Mouse (Mus musculus) MEL (cell line): Measurements from ENCODE around the gene Nfkbie. TPM values are rescaled to one million over a fixed set of nuclear protein-coding genes. Genes with fewer than 3 reads are reported as not detected.

Experiments
- DNase-seq: peaks from one replicate; pipeline ENCODE4 v3.0.0; 2011; ENCODE audit warnings: low read depth, low spot score
- H3K27ac ChIP-seq: 2 replicates; pipeline ENCODE4 v1.5.1; 2012; ENCODE audit warnings: low read depth, mild to moderate bottlenecking, control low read depth, low read length, moderate library complexity; ENCODE audit not compliant: control insufficient read depth
- H3K27me3 ChIP-seq, 2 experiments: fragments of 150-350 bp in 1 of 2; sonication (generic) in 1 of 2; 2 replicates each; pipeline ENCODE4 v1.6.1; 2012; ENCODE audit warnings: low read length in 2 of 2, mild to moderate bottlenecking in 2 of 2, improper control_type of control experiment in 1 of 2, moderate library complexity in 1 of 2; ENCODE audit not compliant: insufficient read depth in 2 of 2, control insufficient read depth in 1 of 2
- H3K36me3 ChIP-seq, 2 experiments: 2 replicates each; pipeline ENCODE4 v1.6.1; 2012 to 2014; ENCODE audit warnings: low read length in 2 of 2, improper control_type of control experiment in 1 of 2, inconsistent platforms in 1 of 2, mild to moderate bottlenecking in 1 of 2; ENCODE audit not compliant: insufficient read depth in 2 of 2, control insufficient read depth in 1 of 2
- H3K4me1 ChIP-seq, 2 experiments: fragments of 150-350 bp in 1 of 2; sonication (generic) in 1 of 2; 2 replicates each; pipeline ENCODE4 v1.6.1; 2012; ENCODE audit warnings: low read length in 2 of 2, improper control_type of control experiment in 1 of 2, mild to moderate bottlenecking in 1 of 2; ENCODE audit not compliant: insufficient read depth in 2 of 2, control insufficient read depth in 1 of 2
- H3K4me3 ChIP-seq, 2 experiments: fragments of 150-350 bp in 1 of 2; sonication (generic) in 1 of 2; 2 replicates each; pipeline ENCODE4 v1.5.1; 2012; ENCODE audit warnings: low read depth in 2 of 2, low read length in 2 of 2, mild to moderate bottlenecking in 2 of 2, moderate library complexity in 2 of 2, control low read depth in 1 of 2, improper control_type of control experiment in 1 of 2; ENCODE audit not compliant: control insufficient read depth in 1 of 2, insufficient read depth in 1 of 2
- H3K79me2 ChIP-seq: 2 replicates; pipeline ENCODE4 v1.6.1; 2012; ENCODE audit warnings: mild to moderate bottlenecking, low read length, moderate library complexity; ENCODE audit not compliant: control insufficient read depth, poor library complexity, insufficient read depth
- H3K9ac ChIP-seq: 2 replicates; pipeline ENCODE4 v1.6.1; 2012; ENCODE audit warnings: low read depth, mild to moderate bottlenecking, control low read depth, low read length, moderate library complexity; ENCODE audit not compliant: control insufficient read depth, poor library complexity, severe bottlenecking
- H3K9me3 ChIP-seq: fragments of 150-350 bp; sonication (generic); replicated peaks from 2 replicates; pipeline ENCODE4 v1.6.1; 2012; ENCODE audit warnings: mild to moderate bottlenecking, low read length, improper control_type of control experiment, moderate library complexity; ENCODE audit not compliant: insufficient read depth
- BHLHE40 ChIP-seq: IDR thresholded peaks from 2 replicates; pipeline ENCODE4 v1.6.1; 2012; ENCODE audit warnings: low read depth, mild to moderate bottlenecking, inconsistent platforms, low read length, improper control_type of control experiment, borderline replicate concordance
- CHD2 ChIP-seq: IDR thresholded peaks from 2 replicates; pipeline ENCODE4 v1.6.1; 2011; ENCODE audit warnings: low read length, improper control_type of control experiment
- CTCF ChIP-seq, 3 experiments: IDR thresholded peaks in 2 of 3; conservative IDR thresholded peaks in 1 of 3; 2 replicates each; pipeline ENCODE4 v1.5.1; 2011 to 2012; ENCODE audit warnings: low read length in 3 of 3, low read depth in 2 of 3, mild to moderate bottlenecking in 2 of 3, improper control_type of control experiment in 1 of 3, inconsistent platforms in 1 of 3, mixed read lengths in 1 of 3, moderate library complexity in 1 of 3; ENCODE audit not compliant: control insufficient read depth in 1 of 3, insufficient read depth in 1 of 3, poor library complexity in 1 of 3, severe bottlenecking in 1 of 3
- EP300 ChIP-seq, 2 experiments: IDR thresholded peaks; 2 replicates each; pipeline ENCODE4 v1.6.1; 2011; ENCODE audit warnings: improper control_type of control experiment in 2 of 2, low read length in 2 of 2, low read depth in 1 of 2, mild to moderate bottlenecking in 1 of 2
- JUND ChIP-seq: IDR thresholded peaks from 2 replicates; pipeline ENCODE4 v1.6.1; 2011; ENCODE audit warnings: low read depth, mild to moderate bottlenecking, improper control_type of control experiment, low read length
- MAZ ChIP-seq: IDR thresholded peaks from 2 replicates; pipeline ENCODE4 v1.6.1; 2012; ENCODE audit warnings: low read depth, mild to moderate bottlenecking, inconsistent platforms, low read length, improper control_type of control experiment
- MXI1 ChIP-seq: IDR thresholded peaks from 2 replicates; pipeline ENCODE4 v1.6.1; 2011; ENCODE audit warnings: mild to moderate bottlenecking, low read depth, low read length, improper control_type of control experiment
- POLR2AphosphoS2 ChIP-seq: IDR thresholded peaks from 2 replicates; pipeline ENCODE4 v1.6.1; 2011; ENCODE audit warnings: low read length, improper control_type of control experiment
- SIN3A ChIP-seq: IDR thresholded peaks from 2 replicates; pipeline ENCODE4 v1.6.1; 2012; ENCODE audit warnings: low read length, improper control_type of control experiment, inconsistent platforms
- TAL1 ChIP-seq: IDR thresholded peaks from 2 replicates; pipeline ENCODE4 v1.6.1; 2012; ENCODE audit warnings: mild to moderate bottlenecking, inconsistent platforms, low read length, moderate library complexity, mixed read lengths
- USF1 ChIP-seq: IDR thresholded peaks from 2 replicates; pipeline ENCODE4 v1.6.1; 2014; ENCODE audit warnings: low read depth, mild to moderate bottlenecking, inconsistent platforms, low read length, improper control_type of control experiment, moderate library complexity
- USF2 ChIP-seq, 2 experiments: IDR thresholded peaks; 2 replicates each; pipeline ENCODE4 v1.6.1; 2011 to 2012; ENCODE audit warnings: improper control_type of control experiment in 2 of 2, low read length in 2 of 2, borderline replicate concordance in 1 of 2, inconsistent platforms in 1 of 2, low read depth in 1 of 2, mild to moderate bottlenecking in 1 of 2; ENCODE audit not compliant: insufficient read depth in 1 of 2
- ZKSCAN1 ChIP-seq: IDR thresholded peaks from 2 replicates; pipeline ENCODE4 v1.6.1; 2012; ENCODE audit warnings: low read depth, mild to moderate bottlenecking, inconsistent platforms, low read length, improper control_type of control experiment, moderate library complexity
- ZMIZ1 ChIP-seq: IDR thresholded peaks from 2 replicates; pipeline ENCODE4 v1.6.1; 2012; ENCODE audit warnings: low read depth, mild to moderate bottlenecking, inconsistent platforms, low read length, improper control_type of control experiment, moderate library complexity
- polyA plus RNA-seq, 2 experiments: library from polyadenylated mRNA; stranded (reverse) in 1 of 2; unstranded in 1 of 2; fragments of >175 nt in 1 of 2; fragments of >200 nt in 1 of 2; gene quantifications; 2 replicates each; pipeline versions ENCODE4 v1.2.1 to v1.2.4; 2012; ENCODE audit warnings: low replicate concordance in 2 of 2, low read depth in 1 of 2; ENCODE audit not compliant: insufficient read length in 2 of 2, insufficient read depth in 1 of 2, missing spikeins in 1 of 2
- total RNA-seq: library from RNA; depleted of rRNA; stranded (reverse); fragments of 300-350 nt; gene quantifications from 2 replicates; pipeline ENCODE4 v1.2.3, GENCODE M21; 2012

Nfkbie gene
- total and polyA plus RNA-seq, 3 experiments = 2.7 to 5.7 TPM; not detected in 1

DNA sequence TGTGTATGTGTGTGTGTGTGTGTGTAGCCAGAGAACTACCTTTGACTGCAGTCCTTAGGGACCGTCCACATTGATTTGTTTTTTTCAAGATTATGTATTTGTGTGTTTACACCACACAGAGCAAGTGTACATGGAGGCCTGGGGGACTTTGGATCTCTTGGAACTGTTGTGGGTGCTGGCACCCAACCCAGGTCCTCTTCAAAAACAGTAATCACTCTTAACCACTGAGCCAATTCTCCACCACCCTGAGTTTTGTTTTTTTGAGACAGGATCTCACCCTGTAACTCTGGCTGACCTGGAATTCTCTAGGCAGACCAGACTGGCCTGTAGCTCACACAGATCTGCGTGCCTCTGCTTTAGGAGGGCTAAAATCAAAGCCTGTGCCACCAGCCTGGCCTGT lies 42.9 kb downstream of the Nfkbie start:
- Histone ChIP-seq H3K4me3 (no peak overlapping the region), H3K36me3 (peaks cover 0 to 26% of the 10 kb centered on the region in 2 experiments; a peak in 2 of 4 replicates), H3K79me2 (peaks cover 22% of the 10 kb centered on the region), H3K9me3 (no peaks in the 10 kb centered on the region), H3K9ac (no peak overlapping the region), H3K27me3 (no peaks in the 10 kb centered on the region), H3K27ac (peak overlapping the region; percentile 50), H3K4me1 (peaks cover 21 to 30% of the 10 kb centered on the region in 2 experiments)
- DNase-seq = no peak
- no peak for TF ChIP-seq MXI1
- TF ChIP-seq JUND = no peak
- TF ChIP-seq CHD2 = no peak
- TF ChIP-seq SIN3A = no peak
- no peak for TF ChIP-seq USF2 (IDR thresholded peaks at IDR 0.05; ENCODE audit: borderline replicate concordance in 1 of 2, insufficient read depth in 1 of 2, low read depth in 1 of 2, low read length in 2 of 2)
- TF ChIP-seq POLR2AphosphoS2 = no peak
- TF ChIP-seq TAL1 = no peak
- TF ChIP-seq ZMIZ1 = no peak
- TF ChIP-seq CTCF (IDR thresholded peaks at IDR 0.05 in 2 of 3, conservative IDR thresholded peaks at IDR 0.05 in 1 of 3; ENCODE audit: control insufficient read depth in 1 of 3, insufficient read depth in 1 of 3, low read depth in 2 of 3, low read length in 3 of 3, poor library complexity in 1 of 3, severe bottlenecking in 1 of 3) = no peak
- no peak for TF ChIP-seq ZKSCAN1

DNA sequence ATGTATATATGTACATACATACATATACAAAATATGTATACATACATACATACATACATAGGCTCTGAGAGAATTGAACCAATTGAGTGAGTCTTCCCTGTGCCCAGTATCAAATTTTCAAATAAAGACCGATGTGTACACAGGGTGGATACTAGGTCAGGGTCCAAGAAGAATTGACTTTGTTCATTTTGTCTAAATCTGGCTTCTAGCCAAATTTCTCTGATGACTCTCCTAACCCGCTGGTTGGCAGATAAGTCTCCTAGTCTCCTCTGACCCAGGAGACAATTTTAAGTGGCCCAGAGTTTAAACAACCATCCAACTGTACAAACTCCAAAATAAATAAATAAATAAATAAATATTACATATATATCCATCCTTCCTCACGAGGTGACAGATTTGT lies 43.4 kb downstream of the Nfkbie start:
- Histone ChIP-seq H3K9ac (no peak overlapping the region), H3K27me3 (no peaks in the 10 kb centered on the region), H3K4me3 (no peak overlapping the region), H3K9me3 (no peaks in the 10 kb centered on the region), H3K36me3 (peaks cover 0 to 26% of the 10 kb centered on the region in 2 experiments; a peak in 2 of 4 replicates), H3K27ac (no peak overlapping the region; the same call in 1 of the 2 replicates), H3K79me2 (peaks cover 16% of the 10 kb centered on the region), H3K4me1 (peaks cover 19 to 28% of the 10 kb centered on the region in 2 experiments)
- TF ChIP-seq ZKSCAN1 (no peak), EP300 (IDR thresholded peaks at IDR 0.05; ENCODE audit: low read depth in 1 of 2, low read length in 2 of 2) (no peak), BHLHE40 (no peak), MAZ (no peak), USF1 (no peak)
- DNase-seq = no peak
